Mouse (Mus musculus): ENCODE data around the gene Slc37a1.

Gene Slc37a1

GRCm38 (mm10) chr17:31349388-31349787, 62.8 kb downstream of the Slc37a1 start:
- no peak for DNase-seq (ENCODE audit: low read depth, low spot score)

GRCm38 (mm10) chr17:31351984-31352383, 65.4 kb downstream of the Slc37a1 start:
- DNase-seq (ENCODE audit: low read depth, low spot score): peak; percentile 53

DNA sequence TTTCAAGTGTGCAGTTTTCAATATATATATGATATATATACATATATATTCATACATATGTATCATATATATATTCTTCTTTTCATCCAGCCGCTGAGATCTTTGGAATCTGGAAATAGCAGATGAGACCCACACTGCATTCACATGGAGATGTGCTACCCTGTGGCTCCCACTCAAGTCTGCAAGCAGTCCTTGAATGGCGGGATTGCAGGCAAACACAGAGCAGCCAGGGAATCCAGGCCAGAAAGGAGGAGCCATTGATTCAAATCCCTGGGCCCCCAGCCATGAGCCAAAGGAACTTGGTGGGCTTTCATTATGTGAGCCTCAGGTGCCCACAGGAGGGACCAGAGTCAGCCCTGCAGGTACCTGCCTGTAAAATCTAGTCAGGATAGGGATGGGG, 66.7 kb downstream of the Slc37a1 start:
- DNase-seq (ENCODE audit: low read depth, low spot score): no peak

DNA sequence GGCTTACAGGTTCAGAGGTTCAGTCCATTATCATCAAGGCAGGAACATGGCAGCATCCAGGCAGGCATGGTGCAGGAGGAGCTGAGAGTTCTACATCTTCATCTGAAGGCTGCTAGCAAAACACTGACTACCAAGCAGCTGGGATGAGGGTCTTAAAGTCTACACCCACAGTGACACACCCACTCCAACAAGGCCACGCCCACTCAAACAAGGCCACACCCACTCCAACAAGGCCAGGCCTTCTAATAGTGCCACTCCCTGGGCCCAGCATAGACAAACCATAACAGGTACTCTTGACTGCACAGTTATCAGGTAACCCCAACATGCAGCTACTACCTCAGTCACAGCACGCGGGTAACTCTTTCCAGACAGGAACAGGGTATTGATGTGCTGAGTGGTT, 68.1 kb downstream of the Slc37a1 start:
- DNase-seq (ENCODE audit: low read depth, low spot score): peak; percentile 65

- no peak for DNase-seq (ENCODE audit: low read depth, low spot score)
Observed at GRCm38 (mm10) chr17:31355792-31356502, 69.4 kb downstream of the Slc37a1 start.

- no peak for DNase-seq (ENCODE audit: low read depth, low spot score)
Observed at GRCm38 (mm10) chr17:31360582-31360981, 74.0 kb downstream of the Slc37a1 start.

GRCm38 (mm10) chr17:31365586-31366166, 79.1 kb downstream of the Slc37a1 start:
- DNase-seq (ENCODE audit: low read depth, low spot score): no peak

GRCm38 (mm10) chr17:31370221-31370620, 83.6 kb downstream of the Slc37a1 start:
- no peak for DNase-seq (ENCODE audit: low read depth, low spot score)

DNA sequence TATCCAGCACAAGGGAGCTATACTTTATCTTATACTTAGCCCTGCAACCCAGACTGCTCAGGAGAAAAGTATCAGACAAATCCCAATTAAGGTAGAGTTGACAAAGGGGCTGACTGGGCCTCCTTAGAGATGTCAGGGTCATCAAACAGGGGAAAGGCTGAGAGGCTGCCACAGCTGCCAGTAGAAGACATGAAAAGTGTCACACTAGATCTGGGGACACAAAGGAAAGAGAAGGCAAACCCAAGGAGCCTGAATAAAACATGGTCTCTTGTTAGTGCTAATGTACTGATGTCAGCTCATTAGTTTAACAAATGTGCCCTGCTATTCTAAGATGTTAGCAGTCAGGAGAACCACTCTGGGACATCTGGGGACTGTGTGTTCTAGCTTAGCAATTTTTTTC, 84.3 kb downstream of the Slc37a1 start:
- DNase-seq (ENCODE audit: low read depth, low spot score): no peak

- peak; percentile 81 for DNase-seq (ENCODE audit: low read depth, low spot score)
Observed at GRCm38 (mm10) chr17:31377961-31378360, 91.4 kb downstream of the Slc37a1 start.

GRCm38 (mm10) chr17:31378361-31378761, 91.8 kb downstream of the Slc37a1 start:
- DNase-seq (ENCODE audit: low read depth, low spot score): no peak

DNA sequence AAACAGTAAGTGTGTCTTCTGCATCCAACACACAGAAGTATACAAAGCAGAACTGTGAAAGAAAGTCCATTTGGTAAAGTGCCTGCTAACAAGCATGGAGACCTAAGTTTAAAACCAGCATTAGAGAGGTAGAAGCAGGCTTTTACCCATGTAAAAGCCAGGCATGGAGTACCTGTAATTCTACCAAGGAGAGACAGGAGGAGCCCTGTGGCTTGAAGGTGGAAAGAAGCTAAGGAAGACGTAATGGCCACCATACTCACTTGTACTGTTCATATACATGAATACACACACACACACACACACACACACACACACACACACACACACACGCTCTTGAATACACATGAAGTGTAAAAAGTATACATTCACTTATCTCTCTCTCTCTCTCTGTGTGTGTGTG, 92.5 kb downstream of the Slc37a1 start:
- DNase-seq (ENCODE audit: low read depth, low spot score): no peak

DNA sequence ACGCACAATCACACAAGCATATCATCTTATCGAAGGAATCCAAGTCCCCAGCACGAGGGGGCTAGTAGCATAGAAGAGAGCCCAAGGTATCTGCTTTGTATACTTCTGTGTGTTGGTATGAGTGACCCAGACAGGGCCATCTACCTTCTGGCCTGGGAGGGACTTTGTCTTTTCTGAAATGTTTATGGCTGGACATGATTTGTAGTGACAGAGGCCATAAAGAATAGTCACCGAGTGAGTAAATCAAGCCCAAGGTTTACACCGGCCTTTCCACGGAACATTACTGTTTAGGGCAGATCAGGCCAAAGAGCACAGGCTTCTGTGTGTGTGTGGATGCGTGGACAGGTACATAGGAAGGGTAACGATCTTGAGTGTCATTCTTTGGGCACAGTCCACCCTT, 93.3 kb downstream of the Slc37a1 start:
- no peak for DNase-seq (ENCODE audit: low read depth, low spot score)

DNA sequence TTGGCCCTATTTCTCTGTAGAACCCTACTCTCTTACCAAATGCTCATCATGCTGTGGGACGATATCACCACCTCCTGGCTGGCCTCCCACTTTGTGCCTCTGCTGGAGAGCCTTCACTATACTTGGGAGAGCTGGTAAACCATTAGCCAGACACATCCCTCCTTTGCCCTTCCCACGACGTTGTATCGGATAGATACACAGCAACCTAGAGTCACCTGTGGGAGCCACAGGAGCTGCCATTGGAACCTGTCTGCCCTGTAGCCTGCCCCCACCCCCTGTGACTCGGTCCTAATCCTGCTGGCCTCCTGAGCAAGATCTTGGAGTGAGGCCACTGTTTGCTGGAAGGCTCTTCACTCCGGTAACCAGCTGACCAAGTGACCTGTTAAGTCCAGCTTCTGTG, 96.7 kb downstream of the Slc37a1 start:
- DNase-seq (ENCODE audit: low read depth, low spot score): no peak

GRCm38 (mm10) chr17:31384968-31385627, 98.5 kb downstream of the Slc37a1 start:
- DNase-seq (ENCODE audit: low read depth, low spot score): peak; percentile 77

DNA sequence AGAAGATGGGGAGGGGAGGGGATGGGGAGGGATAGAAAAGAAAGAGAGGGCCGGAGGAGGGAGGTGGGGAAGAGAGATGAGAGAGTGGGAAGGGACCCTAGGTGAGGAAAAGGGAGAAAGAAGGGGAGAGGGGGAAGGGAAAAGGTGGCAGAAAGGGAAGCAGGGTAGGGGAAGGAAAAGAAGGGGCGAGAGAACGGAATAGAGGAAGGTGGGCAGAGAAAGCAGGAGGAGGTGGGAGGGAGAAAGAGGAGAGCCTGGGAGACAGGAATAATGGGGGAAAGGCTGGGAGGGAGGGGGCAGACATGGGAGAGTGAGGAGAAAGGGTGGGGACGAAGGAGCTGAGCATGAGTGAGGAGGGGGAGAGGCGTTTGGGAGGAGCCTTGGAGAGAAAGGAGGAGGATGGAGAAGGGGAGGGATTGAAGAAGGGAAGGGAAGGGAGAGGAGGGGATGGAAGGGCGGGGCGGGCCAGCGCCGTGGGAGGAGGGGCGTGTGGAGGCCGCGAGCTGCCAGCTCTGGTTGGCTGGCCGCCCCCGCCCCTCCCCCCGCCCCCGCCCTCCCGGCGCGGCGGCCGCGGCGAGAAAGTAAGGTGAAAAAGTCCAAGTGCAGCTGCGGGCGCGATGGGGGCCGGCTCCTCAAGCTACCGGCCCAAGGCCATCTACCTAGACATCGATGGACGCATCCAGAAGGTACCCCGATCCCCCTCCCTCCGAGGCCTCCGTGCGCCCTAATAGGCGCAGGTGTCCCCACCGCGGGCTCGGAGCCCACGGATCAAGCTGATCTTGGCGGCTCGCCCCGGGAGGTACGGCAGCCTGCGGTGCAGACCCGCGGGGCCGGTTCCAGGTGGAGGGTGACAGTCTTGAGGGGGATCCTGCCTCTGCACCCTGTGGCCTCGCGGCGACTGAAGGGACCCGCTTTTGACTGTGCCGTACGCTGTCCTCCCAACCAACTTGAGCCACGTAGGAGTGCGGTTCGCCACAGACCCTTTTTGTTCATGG, 99.4 kb downstream of the Slc37a1 start, which contains the start of gene Pde9a:
Gene Pde9a (plus strand): TSS at position 540 of the 995 bp plus-strand sequence.
- peak; percentile 91 for DNase-seq (ENCODE audit: low read depth, low spot score)

DNA sequence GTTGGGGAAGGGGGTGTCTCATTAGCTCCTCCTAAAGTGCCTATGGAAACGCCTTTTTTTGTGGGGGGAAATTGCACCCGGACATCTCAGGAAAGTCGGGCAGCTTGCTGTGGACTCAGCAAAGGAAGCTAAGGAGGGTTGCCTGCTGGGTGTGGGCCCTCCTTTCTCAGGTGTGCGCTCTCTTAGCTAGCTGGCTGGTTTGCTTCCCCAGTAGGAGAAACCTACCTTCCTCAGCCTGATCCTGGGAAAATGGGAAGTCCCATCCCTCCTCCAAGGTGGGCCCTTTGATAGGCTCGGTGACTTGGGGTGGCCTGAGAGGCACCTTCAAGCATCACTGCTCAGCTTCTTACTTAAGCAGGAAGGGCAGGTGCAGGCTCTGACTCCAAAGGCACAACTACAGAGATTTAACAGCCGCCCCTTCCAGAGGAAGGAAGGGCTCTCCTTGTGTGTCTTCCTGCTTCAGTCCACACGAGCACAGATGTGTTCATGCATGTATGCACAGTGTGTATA, 100.2 kb downstream of the Slc37a1 start:
- DNase-seq (ENCODE audit: low read depth, low spot score): peak; percentile 17

- no peak for DNase-seq (ENCODE audit: low read depth, low spot score)
Observed at GRCm38 (mm10) chr17:31389432-31390050, 102.9 kb downstream of the Slc37a1 start.

DNA sequence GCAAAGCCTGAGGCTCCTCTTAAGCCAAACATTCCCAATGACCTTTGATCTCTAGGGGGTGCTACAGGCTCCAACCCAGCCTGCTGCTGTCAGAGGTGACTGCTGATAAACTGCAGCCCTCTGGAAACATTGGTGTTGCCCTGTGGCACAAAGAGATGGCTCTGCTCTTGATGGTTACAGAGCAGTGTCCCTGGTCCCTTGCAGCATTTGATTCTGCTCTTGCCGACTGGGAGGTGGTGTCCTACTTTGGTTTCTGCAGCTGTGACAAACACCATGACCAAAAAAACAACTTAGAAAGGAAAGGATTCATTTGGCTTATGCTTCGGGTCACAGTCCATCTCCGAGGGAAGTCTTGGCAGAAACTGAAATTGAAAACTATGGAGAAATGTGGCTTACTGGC, 104.9 kb downstream of the Slc37a1 start:
- DNase-seq (ENCODE audit: low read depth, low spot score): no peak

GRCm38 (mm10) chr17:31392041-31392440, 105.4 kb downstream of the Slc37a1 start:
- DNase-seq (ENCODE audit: low read depth, low spot score): no peak

GRCm38 (mm10) chr17:31393811-31394210, 107.2 kb downstream of the Slc37a1 start:
- DNase-seq (ENCODE audit: low read depth, low spot score): no peak

All from ZHBTc4 (cell line).